Mouse (Mus musculus) stomach, postnatal 0 days (tissue): Measurements from ENCODE around the gene Ccdc180.

Source experiments
- CTCF ChIP-seq: IDR thresholded peaks from 2 replicates; pipeline ENCODE4 v1.5.1; 2016; ENCODE audit warnings: antibody characterized with exemption, low read depth, mild to moderate bottlenecking, moderate library complexity
- EP300 ChIP-seq: optimal IDR thresholded peaks from 2 replicates; pipeline ENCODE3; 2016; ENCODE audit warnings: antibody characterized with exemption

DNA sequence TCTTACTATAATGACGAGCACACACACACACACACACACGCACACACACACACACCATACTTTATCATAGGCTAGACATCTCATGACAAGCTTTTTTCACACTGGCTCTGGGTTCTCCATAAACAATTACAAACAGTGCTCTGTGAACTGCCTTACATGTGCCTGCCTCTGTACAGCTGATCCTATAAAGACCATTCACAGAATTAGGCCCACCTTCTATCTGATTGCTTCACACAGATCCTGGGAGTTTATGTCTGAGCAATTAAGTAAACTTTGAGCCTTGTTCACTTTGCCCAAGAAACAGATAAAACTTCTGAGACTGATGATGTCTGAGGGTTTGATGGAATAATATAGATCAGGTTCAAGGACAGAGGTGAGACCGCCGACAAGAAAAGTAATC, 21.8 kb downstream of the Ccdc180 start:
- TF ChIP-seq CTCF (no peak), EP300 (no peak)
